Comparison of ENCODE assay signal across 11 mouse cellular contexts in the genomic region with DNA sequence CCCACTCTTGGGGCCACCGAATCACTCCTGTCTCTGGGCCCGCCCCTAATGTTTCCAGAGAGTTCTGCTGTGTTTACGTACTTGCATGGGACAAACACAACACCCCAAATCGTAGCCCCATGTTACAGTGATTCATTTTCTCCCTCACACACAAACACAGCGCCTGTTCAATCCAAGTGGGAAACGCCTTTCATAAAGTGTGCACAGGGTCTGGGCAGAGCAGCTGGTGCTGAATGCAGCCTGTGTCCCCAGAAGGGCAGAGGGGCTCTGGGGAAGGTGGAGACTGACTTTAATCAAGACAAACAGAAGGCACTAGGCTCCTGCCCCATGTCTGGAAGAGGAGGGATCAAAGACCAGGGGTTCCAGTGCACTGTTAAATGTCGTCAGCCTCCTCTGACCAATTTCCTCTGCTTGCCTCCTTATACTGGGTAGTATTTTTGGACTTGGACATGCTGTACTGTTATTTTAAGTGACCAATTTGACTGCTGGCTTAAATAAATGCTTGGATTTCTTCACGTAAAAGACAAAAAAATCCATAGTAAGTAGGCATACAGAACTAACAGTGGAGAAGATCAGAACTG. TPM values are rescaled to one million over a fixed set of nuclear protein-coding genes. Genes with fewer than 3 reads are reported as not detected.
A peak's percentile ranks its signal among the peaks of the same experiment; 100 is the strongest.
DNase-seq lines count a peak whose midpoint lies in the region; ATAC-seq and TF ChIP-seq lines count a peak whose summit lies in the region.
"Had no signal": no experiment of that assay in that cellular context is flagged by ENCODE, and none has a peak within 500 bp of the region (broad histone marks: within the 10 kb centered on the region; RNA-seq: fewer than 3 reads in every experiment).

No protein-coding gene starts in this region.

- peak overlapping the region; percentile 46 for H3K4me2 ChIP-seq in lung, embryonic 15.5 days
- 0 out of 2 replicates have a peak overlapping the region, but pooled peaks have one; percentile 24 for H3K4me2 ChIP-seq in hindbrain, postnatal 0 days (ENCODE audit: low read depth, low read length)
- H3K4me2 ChIP-seq in neural tube, embryonic 15.5 days, result peak overlapping the region; percentile 35

- no peaks in the 10 kb centered on the region for H3K27me3 ChIP-seq in lung, embryonic 15.5 days
- no peaks in the 10 kb centered on the region for H3K27me3 ChIP-seq in hindbrain, postnatal 0 days (ENCODE audit: insufficient read depth, low read length)
- no peaks in the 10 kb centered on the region for H3K27me3 ChIP-seq in neural tube, embryonic 15.5 days (replicated peaks)

- no peaks in the 10 kb centered on the region for H3K36me3 ChIP-seq in lung, embryonic 15.5 days
- H3K36me3 ChIP-seq in hindbrain, postnatal 0 days (ENCODE audit: insufficient read depth, low read length), result no peaks in the 10 kb centered on the region
- H3K36me3 ChIP-seq in neural tube, embryonic 15.5 days, result no peaks in the 10 kb centered on the region

- TF ChIP-seq CTCF in hindbrain, postnatal 0 days (IDR thresholded peaks at IDR 0.05; ENCODE audit: low read depth), result no peak

- no peak overlapping the region for H3K9ac ChIP-seq in lung, embryonic 15.5 days
- H3K9ac ChIP-seq in hindbrain, postnatal 0 days (replicated peaks; ENCODE audit: low read length), result no peak overlapping the region
- H3K9ac ChIP-seq in neural tube, embryonic 15.5 days (replicated peaks), result no peak overlapping the region

- no peak overlapping the region for H3K4me3 ChIP-seq in lung, embryonic 15.5 days
- no peak overlapping the region for H3K4me3 ChIP-seq in hindbrain, postnatal 0 days (ENCODE audit: low read length)
- no peak overlapping the region for H3K4me3 ChIP-seq in neural tube, embryonic 15.5 days (replicated peaks)
- H3K4me3 ChIP-seq: erythroblast, embryonic 14.5 days had no signal

- DNase-seq in cerebellum, postnatal 25 days, result peak; percentile 11 to 13
- no peak for DNase-seq in cerebellum, adult 11 months
- no peak for DNase-seq in lung, postnatal 4 days
- DNase-seq in hindbrain, postnatal 0 days (ENCODE audit: low spot score), result no peak
- no peak for DNase-seq in testis, postnatal 14 days (ENCODE audit: low spot score)

- WGBS in lung, embryonic 15.5 days, result 44% methylated on average over 8 of the region's 8 CpGs
- 60% methylated on average over 8 of the region's 8 CpGs for WGBS in hindbrain, postnatal 0 days
- 56% methylated on average over 8 of the region's 8 CpGs for WGBS in neural tube, embryonic 15.5 days

- ATAC-seq in lung, embryonic 15.5 days (ENCODE audit: borderline replicate concordance, extremely low read depth, low FRiP score, low TSS enrichment), result peak; percentile 20; the same call in 1 of the 2 replicates
- ATAC-seq in hindbrain, postnatal 0 days, result peak; percentile 37; the same call in 1 of the 2 replicates
- no peak for ATAC-seq in neural tube, embryonic 15.5 days (ENCODE audit: low FRiP score)
- ATAC-seq in granulocyte monocyte progenitor cell, adult 5-6 weeks (replicated peaks; ENCODE audit: poor library complexity, severe bottlenecking), result no peak

- peak overlapping the region; percentile 76 for H3K27ac ChIP-seq in lung, embryonic 15.5 days
- no peak overlapping the region for H3K27ac ChIP-seq in hindbrain, postnatal 0 days
- peak overlapping the region; percentile 41; the same call in 1 of the 2 replicates for H3K27ac ChIP-seq in neural tube, embryonic 15.5 days (replicated peaks)

- peaks cover 20% of the 10 kb centered on the region for H3K4me1 ChIP-seq in lung, embryonic 15.5 days
- peaks cover 4% of the 10 kb centered on the region; the same call in 1 of the 2 replicates for H3K4me1 ChIP-seq in hindbrain, postnatal 0 days (ENCODE audit: insufficient read depth, low read length)
- peaks cover 13% of the 10 kb centered on the region for H3K4me1 ChIP-seq in neural tube, embryonic 15.5 days

- no peaks in the 10 kb centered on the region for H3K9me3 ChIP-seq in lung, embryonic 15.5 days
- H3K9me3 ChIP-seq in hindbrain, postnatal 0 days (ENCODE audit: low read length), result no peaks in the 10 kb centered on the region
- H3K9me3 ChIP-seq in neural tube, embryonic 15.5 days (replicated peaks), result no peaks in the 10 kb centered on the region

RNA-seq across cellular contexts. Expression of a gene that starts 0.7 kb away (rescaled TPM):
- 3.7 and 5.5 TPM in 2 replicates for polyA plus RNA-seq in lung, embryonic 15.5 days (2015; fragmentation: Nextera tagmentation; extraction: Ambion mirVana)
- 1.2 and 2.6 TPM in 2 replicates for total RNA-seq in hindbrain, postnatal 0 days (2014; rRNA removed)
- 0.81 and 0.87 TPM in 2 replicates for polyA plus RNA-seq in hindbrain, postnatal 0 days (2015; fragmentation: Nextera tagmentation; extraction: Ambion mirVana)
- polyA plus RNA-seq in neural tube, embryonic 15.5 days (2015; fragmentation: Nextera tagmentation; extraction: Ambion mirVana), result 1.4 and 8.5 TPM in 2 replicates
- total RNA-seq in granulocyte monocyte progenitor cell, adult 5-6 weeks (2014; fragmentation: Nextera tagmentation), result 43.0 and 52.2 TPM in 2 replicates
- total RNA-seq in granulocyte monocyte progenitor cell, adult 5-6 weeks (2017), result 66.4 and 71.5 TPM in 2 replicates

RNA-seq across cellular contexts. Expression of a gene that starts 48.5 kb away (rescaled TPM):
- polyA plus RNA-seq in lung, embryonic 15.5 days (2015; fragmentation: Nextera tagmentation; extraction: Ambion mirVana), result 3.1 and 3.2 TPM in 2 replicates
- 1.2 and 2.5 TPM in 2 replicates for total RNA-seq in hindbrain, postnatal 0 days (2014; rRNA removed)
- 2.1 and 2.2 TPM in 2 replicates for polyA plus RNA-seq in hindbrain, postnatal 0 days (2015; fragmentation: Nextera tagmentation; extraction: Ambion mirVana)
- polyA plus RNA-seq in neural tube, embryonic 15.5 days (2015; fragmentation: Nextera tagmentation; extraction: Ambion mirVana), result 0.67 and 1.6 TPM in 2 replicates
- not detected in 2 replicates for total RNA-seq in granulocyte monocyte progenitor cell, adult 5-6 weeks (2014; fragmentation: Nextera tagmentation)
- not detected in 2 replicates for total RNA-seq in granulocyte monocyte progenitor cell, adult 5-6 weeks (2017)
- total RNA-seq: gastrocnemius, postnatal 4 days had no signal
- polyA plus RNA-seq: erythroblast, embryonic 14.5 days; liver, embryonic 16.5 days had no signal

Comparison
In these comparisons a context has a peak if more than half of its experiments do, and no peak if none do; other contexts are left out.
1. DNase-seq: peak in cerebellum, postnatal 25 days (2 of 2); none in cerebellum, adult 11 months (single experiment), lung, postnatal 4 days (0 of 2), hindbrain, postnatal 0 days (single experiment) and testis, postnatal 14 days (single experiment).
2. ATAC-seq: peak in lung, embryonic 15.5 days (single experiment) and hindbrain, postnatal 0 days (single experiment); none in neural tube, embryonic 15.5 days (single experiment) and granulocyte monocyte progenitor cell, adult 5-6 weeks (single experiment).
3. Peak in every context shown above with its lines, with median percentiles within 50 percentile points of each other: H3K4me2 ChIP-seq.